Mouse (Mus musculus): ENCODE measurements around the gene Trpm4. TPM values are rescaled to one million over a fixed set of nuclear protein-coding genes. Genes with fewer than 3 reads are reported as not detected.
A peak's percentile ranks its signal among the peaks of the same experiment; 100 is the strongest.
"Not testable (repeated sequence)": the region's sequence is repeated elsewhere in the genome, so short reads cannot be mapped to it uniquely, and the experiment has no call there.

Trpm4 gene
- polyA plus RNA-seq, 1 experiment: 18.2 TPM

- Histone ChIP-seq H3K36me3 (ENCODE audit: control insufficient read depth, insufficient read depth, low read length) (no peaks in the 10 kb centered on the region), H3K4me1 (ENCODE audit: control insufficient read depth, insufficient read depth, low read length) (no peaks in the 10 kb centered on the region), H3K27me3 (replicated peaks; ENCODE audit: control insufficient read depth, insufficient read depth, low read length) (no peaks in the 10 kb centered on the region), H3K4me3 (ENCODE audit: insufficient read depth, low read depth, low read length) (no peak overlapping the region), H3K27ac (ENCODE audit: insufficient read depth, low read depth, low read length) (no peak overlapping the region)
- TF ChIP-seq CTCF (conservative IDR thresholded peaks at IDR 0.05; ENCODE audit: insufficient read depth, insufficient read length, low read depth, low read length) (no peak), POLR2A (IDR thresholded peaks at IDR 0.05; ENCODE audit: low read depth, low read length) (no peak)
- 56% methylated on average over 10 of the region's 10 CpGs for whole genome bisulfite sequencing
- DNase-seq: no peak
Observed at GRCm38 (mm10) chr7:45272786-45273412, 60.7 kb downstream of the Trpm4 start.

- DNase-seq: no peak
- TF ChIP-seq POLR2A (IDR thresholded peaks at IDR 0.05; ENCODE audit: low read depth, low read length): no peak
- no peak for TF ChIP-seq CTCF (conservative IDR thresholded peaks at IDR 0.05; ENCODE audit: insufficient read depth, insufficient read length, low read depth, low read length)
- Histone ChIP-seq H3K27ac (ENCODE audit: insufficient read depth, low read depth, low read length) (no peak overlapping the region), H3K4me1 (ENCODE audit: control insufficient read depth, insufficient read depth, low read length) (no peaks in the 10 kb centered on the region), H3K4me3 (ENCODE audit: insufficient read depth, low read depth, low read length) (no peak overlapping the region), H3K27me3 (replicated peaks; ENCODE audit: control insufficient read depth, insufficient read depth, low read length) (no peaks in the 10 kb centered on the region), H3K36me3 (ENCODE audit: control insufficient read depth, insufficient read depth, low read length) (no peaks in the 10 kb centered on the region)
- WGBS: 77% methylated on average over 1 of the region's 1 CpGs
Observed at GRCm38 (mm10) chr7:45265518-45265917, 68.1 kb downstream of the Trpm4 start.

DNA sequence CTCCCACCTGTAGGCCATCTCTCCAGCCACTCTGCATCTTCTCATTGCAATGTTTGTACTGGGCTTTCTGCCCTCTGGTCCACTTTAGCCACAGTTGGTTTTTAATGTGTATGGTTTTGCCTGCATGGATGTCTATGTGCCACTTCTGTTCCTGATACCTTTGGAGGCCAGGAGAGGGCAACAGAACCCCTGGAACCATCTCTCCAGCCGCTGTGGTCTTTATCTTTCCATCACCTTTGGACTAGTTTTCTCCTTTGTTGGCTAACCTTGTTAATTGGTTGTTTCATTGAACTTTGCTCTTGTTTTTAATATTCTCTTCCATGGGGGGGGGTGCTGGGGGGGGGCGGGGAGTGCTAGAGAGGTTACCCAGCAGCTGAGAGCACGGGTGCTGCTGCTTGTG lies 69.2 kb downstream of the Trpm4 start:
- Histone ChIP-seq H3K4me1 (ENCODE audit: control insufficient read depth, insufficient read depth, low read length) (no peaks in the 10 kb centered on the region), H3K27ac (ENCODE audit: insufficient read depth, low read depth, low read length) (no peak overlapping the region), H3K36me3 (ENCODE audit: control insufficient read depth, insufficient read depth, low read length) (no peaks in the 10 kb centered on the region), H3K4me3 (ENCODE audit: insufficient read depth, low read depth, low read length) (no peak overlapping the region), H3K27me3 (replicated peaks; ENCODE audit: control insufficient read depth, insufficient read depth, low read length) (no peaks in the 10 kb centered on the region)
- no peak for TF ChIP-seq POLR2A (IDR thresholded peaks at IDR 0.05; ENCODE audit: low read depth, low read length)
- TF ChIP-seq CTCF (conservative IDR thresholded peaks at IDR 0.05; ENCODE audit: insufficient read depth, insufficient read length, low read depth, low read length): peak; percentile 60
- WGBS: 59% methylated on average over 3 of the region's 3 CpGs
- peak; percentile 13 for DNase-seq

- DNase-seq: no peak
- 79% methylated on average over 7 of the region's 7 CpGs for WGBS
- H3K36me3 ChIP-seq (ENCODE audit: control insufficient read depth, insufficient read depth, low read length): no peaks in the 10 kb centered on the region
- no peaks in the 10 kb centered on the region for H3K4me1 ChIP-seq (ENCODE audit: control insufficient read depth, insufficient read depth, low read length)
- no peaks in the 10 kb centered on the region for H3K27me3 ChIP-seq (replicated peaks; ENCODE audit: control insufficient read depth, insufficient read depth, low read length)
- H3K4me3 ChIP-seq (ENCODE audit: insufficient read depth, low read depth, low read length): no peak overlapping the region
- TF ChIP-seq POLR2A (IDR thresholded peaks at IDR 0.05; ENCODE audit: low read depth, low read length) (no peak), CTCF (conservative IDR thresholded peaks at IDR 0.05; ENCODE audit: insufficient read depth, insufficient read length, low read depth, low read length) (no peak)
- H3K27ac ChIP-seq (ENCODE audit: insufficient read depth, low read depth, low read length): no peak overlapping the region
Observed at GRCm38 (mm10) chr7:45263006-45263607, 70.5 kb downstream of the Trpm4 start.

DNA sequence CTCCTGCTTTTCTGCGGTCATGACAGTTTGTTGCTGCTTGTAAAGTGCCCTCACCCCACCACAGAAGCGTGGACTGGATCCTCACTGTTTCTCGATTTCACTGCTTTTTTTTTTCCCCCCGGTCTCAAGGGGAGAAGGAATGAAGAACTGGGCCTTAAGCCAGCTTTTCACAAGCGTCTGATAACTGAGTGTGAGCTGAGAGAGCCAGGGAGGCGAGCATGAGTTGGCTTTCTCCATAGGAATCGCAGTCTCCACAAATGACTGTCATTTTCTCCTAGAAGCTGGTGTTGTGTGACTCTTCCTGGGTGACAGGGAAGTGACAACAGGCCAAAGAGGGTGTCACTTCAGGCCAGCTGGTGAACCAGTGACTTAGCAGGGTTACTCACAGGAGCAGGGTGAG lies 71.3 kb downstream of the Trpm4 start:
- H3K27me3 ChIP-seq (replicated peaks; ENCODE audit: control insufficient read depth, insufficient read depth, low read length): no peaks in the 10 kb centered on the region
- H3K4me1 ChIP-seq (ENCODE audit: control insufficient read depth, insufficient read depth, low read length): no peaks in the 10 kb centered on the region
- H3K27ac ChIP-seq (ENCODE audit: insufficient read depth, low read depth, low read length): no peak overlapping the region
- DNase-seq: no peak
- no peak overlapping the region for H3K4me3 ChIP-seq (ENCODE audit: insufficient read depth, low read depth, low read length)
- no peak for TF ChIP-seq POLR2A (IDR thresholded peaks at IDR 0.05; ENCODE audit: low read depth, low read length)
- TF ChIP-seq CTCF (conservative IDR thresholded peaks at IDR 0.05; ENCODE audit: insufficient read depth, insufficient read length, low read depth, low read length): no peak
- H3K36me3 ChIP-seq (ENCODE audit: control insufficient read depth, insufficient read depth, low read length): no peaks in the 10 kb centered on the region
- 65% methylated on average over 7 of the region's 7 CpGs for whole genome bisulfite sequencing

DNA sequence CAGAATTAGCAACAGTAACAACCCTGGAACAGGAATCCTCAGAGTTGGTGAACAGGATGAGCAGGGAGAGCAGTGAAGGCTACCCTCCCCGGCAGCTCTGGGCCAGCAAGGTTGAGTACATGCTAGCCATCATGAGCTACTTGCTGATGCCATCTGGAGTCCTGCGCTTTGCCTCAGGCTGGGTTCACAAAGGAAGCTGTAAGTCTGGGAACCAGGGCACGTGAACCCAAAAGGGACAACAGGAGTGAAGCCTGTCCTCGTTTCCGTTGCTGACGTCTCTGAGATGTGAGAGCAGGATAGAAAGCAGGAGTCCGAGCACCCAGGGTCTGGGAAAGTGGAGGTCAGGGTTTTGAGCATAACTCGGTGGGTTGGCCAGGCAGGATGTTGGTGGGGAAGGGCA lies 74.3 kb downstream of the Trpm4 start:
- H3K27ac ChIP-seq (ENCODE audit: insufficient read depth, low read depth, low read length): no peak overlapping the region
- no peaks in the 10 kb centered on the region for H3K4me1 ChIP-seq (ENCODE audit: control insufficient read depth, insufficient read depth, low read length)
- TF ChIP-seq POLR2A (IDR thresholded peaks at IDR 0.05; ENCODE audit: low read depth, low read length) (no peak), CTCF (conservative IDR thresholded peaks at IDR 0.05; ENCODE audit: insufficient read depth, insufficient read length, low read depth, low read length) (no peak)
- H3K36me3 ChIP-seq (ENCODE audit: control insufficient read depth, insufficient read depth, low read length): no peaks in the 10 kb centered on the region
- WGBS: 86% methylated on average over 8 of the region's 8 CpGs
- no peaks in the 10 kb centered on the region for H3K27me3 ChIP-seq (replicated peaks; ENCODE audit: control insufficient read depth, insufficient read depth, low read length)
- no peak overlapping the region for H3K4me3 ChIP-seq (ENCODE audit: insufficient read depth, low read depth, low read length)
- DNase-seq: no peak

GRCm38 (mm10) chr7:45257063-45257840 lies 76.3 kb downstream of the Trpm4 start:
- no peaks in the 10 kb centered on the region for H3K27me3 ChIP-seq (replicated peaks; ENCODE audit: control insufficient read depth, insufficient read depth, low read length)
- H3K36me3 ChIP-seq (ENCODE audit: control insufficient read depth, insufficient read depth, low read length): no peaks in the 10 kb centered on the region
- TF ChIP-seq CTCF (conservative IDR thresholded peaks at IDR 0.05; ENCODE audit: insufficient read depth, insufficient read length, low read depth, low read length): no peak
- H3K4me1 ChIP-seq (ENCODE audit: control insufficient read depth, insufficient read depth, low read length): no peaks in the 10 kb centered on the region
- no peak overlapping the region for H3K27ac ChIP-seq (ENCODE audit: insufficient read depth, low read depth, low read length)
- no peak for DNase-seq
- WGBS: 56% methylated on average over 11 of the region's 11 CpGs
- no peak overlapping the region for H3K4me3 ChIP-seq (ENCODE audit: insufficient read depth, low read depth, low read length)

GRCm38 (mm10) chr7:45255822-45256221 lies 77.8 kb downstream of the Trpm4 start:
- not testable (repeated sequence) for DNase-seq; H3K27me3 ChIP-seq (replicated peaks; ENCODE audit: control insufficient read depth, insufficient read depth, low read length); H3K36me3 ChIP-seq (ENCODE audit: control insufficient read depth, insufficient read depth, low read length); H3K4me1 ChIP-seq (ENCODE audit: control insufficient read depth, insufficient read depth, low read length); H3K27ac ChIP-seq (ENCODE audit: insufficient read depth, low read depth, low read length); H3K4me3 ChIP-seq (ENCODE audit: insufficient read depth, low read depth, low read length)
- WGBS: 62% methylated on average over 6 of the region's 7 CpGs

All from kidney, adult 2 months (tissue).